Mouse (Mus musculus): ENCODE data around the gene Sox1.

Sox1 gene

GRCm38 (mm10) chr8:12389116-12389471 is 6.0 kb upstream of the Sox1 start:
- no peak for DNase-seq (ENCODE audit: low spot score)

- no peak for DNase-seq (ENCODE audit: low spot score)
Observed at GRCm38 (mm10) chr8:12389801-12390639, 5.1 kb upstream of the Sox1 start.

- DNase-seq (ENCODE audit: low spot score) = no peak
Observed at GRCm38 (mm10) chr8:12390640-12391365, 4.3 kb upstream of the Sox1 start.

GRCm38 (mm10) chr8:12391366-12392250 is 3.5 kb upstream of the Sox1 start:
- no peak for DNase-seq (ENCODE audit: low spot score)

- DNase-seq (ENCODE audit: low spot score) = no peak
Observed at GRCm38 (mm10) chr8:12392801-12393200, 2.3 kb upstream of the Sox1 start.

GRCm38 (mm10) chr8:12394385-12395000 is 602 bp upstream of the Sox1 start:
- no peak for DNase-seq (ENCODE audit: low spot score)

GRCm38 (mm10) chr8:12396501-12397345 is 1.6 kb downstream of the Sox1 start:
- DNase-seq (ENCODE audit: low spot score) = no peak

- no peak for DNase-seq (ENCODE audit: low spot score)
Observed at GRCm38 (mm10) chr8:12397346-12397925, 2.3 kb downstream of the Sox1 start.

- DNase-seq (ENCODE audit: low spot score) = no peak
Observed at GRCm38 (mm10) chr8:12398011-12398945, 3.2 kb downstream of the Sox1 start.

- DNase-seq (ENCODE audit: low spot score) = no peak
Observed at GRCm38 (mm10) chr8:12399421-12400205, 4.5 kb downstream of the Sox1 start.

GRCm38 (mm10) chr8:12400611-12401390 is 5.7 kb downstream of the Sox1 start:
- DNase-seq (ENCODE audit: low spot score) = no peak

GRCm38 (mm10) chr8:12401391-12402270 is 6.5 kb downstream of the Sox1 start:
- DNase-seq (ENCODE audit: low spot score) = no peak

- DNase-seq (ENCODE audit: low spot score) = no peak
Observed at GRCm38 (mm10) chr8:12402709-12403108, 7.6 kb downstream of the Sox1 start.

- no peak for DNase-seq (ENCODE audit: low spot score)
Observed at GRCm38 (mm10) chr8:12408020-12408419, 12.9 kb downstream of the Sox1 start.

GRCm38 (mm10) chr8:12409976-12410375 is 14.9 kb downstream of the Sox1 start:
- no peak for DNase-seq (ENCODE audit: low spot score)

- DNase-seq (ENCODE audit: low spot score) = no peak
Observed at GRCm38 (mm10) chr8:12417056-12417455, 22.0 kb downstream of the Sox1 start.

GRCm38 (mm10) chr8:12420537-12420936 is 25.4 kb downstream of the Sox1 start:
- DNase-seq (ENCODE audit: low spot score) = no peak
